Mouse (Mus musculus) heart, embryonic 15.5 days (tissue): ENCODE measurements around the gene Gcnt7. TPM values are rescaled to one million over a fixed set of nuclear protein-coding genes. Genes with fewer than 3 reads are reported as not detected.
A peak's percentile ranks its signal among the peaks of the same experiment; 100 is the strongest.

Source experiments
- ATAC-seq: fragments of 200-750 bp; cut with Nextera tagmentation; replicated peaks from 2 replicates; pipeline ENCODE4 v1.8.0; 2017; ENCODE audit warnings: low read depth, moderate TSS enrichment; ENCODE audit not compliant: insufficient number of reproducible peaks, insufficient read depth, low FRiP score
- H3K27ac ChIP-seq: fragments of 300-500 bp; sonication (generic); 2 replicates; pipeline ENCODE4 v1.5.1; 2015; ENCODE audit warnings: mild to moderate bottlenecking, inconsistent platforms
- H3K27me3 ChIP-seq: fragments of 300-500 bp; sonication (generic); 2 replicates; pipeline ENCODE4 v1.6.1; 2015; ENCODE audit warnings: inconsistent platforms
- H3K36me3 ChIP-seq: fragments of 300-500 bp; sonication (generic); 2 replicates; pipeline ENCODE4 v1.6.1; 2015; ENCODE audit warnings: mild to moderate bottlenecking, inconsistent platforms
- H3K4me1 ChIP-seq: fragments of 300-500 bp; sonication (generic); replicated peaks from 2 replicates; pipeline ENCODE4 v1.6.1; 2015; ENCODE audit warnings: inconsistent platforms
- H3K4me2 ChIP-seq: fragments of 300-500 bp; sonication (generic); 2 replicates; pipeline ENCODE4 v1.6.1; 2015; ENCODE audit warnings: inconsistent platforms, mild to moderate bottlenecking, moderate library complexity
- H3K4me3 ChIP-seq: fragments of 300-500 bp; sonication (generic); 2 replicates; pipeline ENCODE4 v1.5.1; 2015; ENCODE audit warnings: mild to moderate bottlenecking, inconsistent platforms
- H3K9ac ChIP-seq: fragments of 300-500 bp; sonication (generic); 2 replicates; pipeline ENCODE4 v1.6.1; 2015; ENCODE audit warnings: mild to moderate bottlenecking, inconsistent platforms
- H3K9me3 ChIP-seq: fragments of 300-500 bp; sonication (generic); replicated peaks from 2 replicates; pipeline ENCODE4 v1.6.1; 2016; ENCODE audit warnings: inconsistent platforms
- WGBS: fragments of 180-500 bp; shearing (Covaris S2); methylation state at CpG from one replicate; pipeline ENCODE4 v1.1.7; 2015; ENCODE audit warnings: mixed read lengths; 5-methylcytosine and 5-hydroxymethylcytosine counted together
- polyA plus RNA-seq: library from polyadenylated mRNA; unstranded; fragments of >200 nt; fragmentation: Nextera tagmentation; extraction: Ambion mirVana; gene quantifications from 2 replicates; pipeline ENCODE4 v1.2.1, GENCODE M21; 2015

Gcnt7 gene
- polyA plus RNA-seq, 1 experiment from 2014 or later = 0.79 TPM

GRCm38 (mm10) chr2:172477860-172478259 is 19.5 kb upstream of the Gcnt7 start:
- Histone ChIP-seq H3K4me3 (peak overlapping the region; percentile 47), H3K9me3 (no peaks in the 10 kb centered on the region), H3K4me1 (peaks cover 14% of the 10 kb centered on the region), H3K36me3 (no peaks in the 10 kb centered on the region), H3K9ac (peak overlapping the region; percentile 54), H3K4me2 (peak overlapping the region; percentile 63), H3K27me3 (no peaks in the 10 kb centered on the region), H3K27ac (peak overlapping the region; percentile 78)
- WGBS = 3% methylated on average over 2 of the region's 2 CpGs
- ATAC-seq = no peak

- WGBS = 13% methylated on average over 3 of the region's 3 CpGs
- Histone ChIP-seq H3K9me3 (no peaks in the 10 kb centered on the region), H3K9ac (peak overlapping the region; percentile 54), H3K4me2 (peak overlapping the region; percentile 63), H3K27me3 (no peaks in the 10 kb centered on the region), H3K4me3 (peak overlapping the region; percentile 47), H3K36me3 (no peaks in the 10 kb centered on the region), H3K27ac (peak overlapping the region; percentile 78), H3K4me1 (peaks cover 14% of the 10 kb centered on the region)
- ATAC-seq = peak; percentile 77
Measured at GRCm38 (mm10) chr2:172477350-172477749, 19.0 kb upstream of the Gcnt7 start.

GRCm38 (mm10) chr2:172476707-172477260 is 18.4 kb upstream of the Gcnt7 start:
- no peak overlapping the region for H3K4me3 ChIP-seq
- no peaks in the 10 kb centered on the region for H3K36me3 ChIP-seq
- 14% methylated on average over 10 of the region's 10 CpGs for WGBS
- ATAC-seq = 0 out of 2 replicates have a peak, but pooled peaks have one; percentile 20
- H3K27ac ChIP-seq = peak overlapping the region; percentile 27; the same call in 1 of the 2 replicates
- peak overlapping the region; percentile 35 for H3K4me2 ChIP-seq
- H3K27me3 ChIP-seq = no peaks in the 10 kb centered on the region
- H3K9me3 ChIP-seq = no peaks in the 10 kb centered on the region
- no peak overlapping the region for H3K9ac ChIP-seq
- H3K4me1 ChIP-seq = peaks cover 14% of the 10 kb centered on the region

GRCm38 (mm10) chr2:172474970-172475369 is 16.6 kb upstream of the Gcnt7 start:
- 28% methylated on average over 6 of the region's 6 CpGs for WGBS
- ATAC-seq = no peak

GRCm38 (mm10) chr2:172473591-172473990 is 15.2 kb upstream of the Gcnt7 start:
- no peak overlapping the region for H3K9ac ChIP-seq
- H3K27ac ChIP-seq = no peak overlapping the region; the same call in 1 of the 2 replicates
- H3K9me3 ChIP-seq = no peaks in the 10 kb centered on the region
- 47% methylated on average over 8 of the region's 8 CpGs for WGBS
- no peak overlapping the region for H3K4me2 ChIP-seq
- H3K4me1 ChIP-seq = peaks cover 14% of the 10 kb centered on the region
- no peaks in the 10 kb centered on the region for H3K27me3 ChIP-seq
- no peak overlapping the region for H3K4me3 ChIP-seq
- peaks cover 13% of the 10 kb centered on the region for H3K36me3 ChIP-seq
- no peak for ATAC-seq

More at GRCm38 (mm10) chr2:172474970-172475369, 16.6 kb upstream of the Gcnt7 start:
- Histone ChIP-seq H3K4me1 (peaks cover 14% of the 10 kb centered on the region), H3K4me3 (no peak overlapping the region), H3K36me3 (no peaks in the 10 kb centered on the region; the same call in 1 of the 2 replicates), H3K4me2 (no peak overlapping the region), H3K9me3 (no peaks in the 10 kb centered on the region), H3K9ac (no peak overlapping the region), H3K27me3 (no peaks in the 10 kb centered on the region), H3K27ac (no peak overlapping the region)

GRCm38 (mm10) chr2:172472318-172472717 is 13.9 kb upstream of the Gcnt7 start, which contains the start of gene Fam209:
Gene Fam209 (plus strand): TSS chr2:172472520.
- Histone ChIP-seq H3K4me1 (peaks cover 14% of the 10 kb centered on the region), H3K4me2 (no peak within 1 kb of the TSS), H3K9ac (no peak within 1 kb of the TSS), H3K9me3 (no peaks in the 10 kb centered on the region), H3K27ac (no peak within 1 kb of the TSS; the same call in 1 of the 2 replicates), H3K36me3 (peaks cover 26% of the 10 kb centered on the region), H3K4me3 (no peak within 1 kb of the TSS), H3K27me3 (no peaks in the 10 kb centered on the region)
- no peak for ATAC-seq
- 80% methylated on average over 11 of the region's 11 CpGs for WGBS

GRCm38 (mm10) chr2:172468346-172468819 is 10.0 kb upstream of the Gcnt7 start:
- H3K27ac ChIP-seq = no peak overlapping the region
- H3K27me3 ChIP-seq = no peaks in the 10 kb centered on the region
- H3K9me3 ChIP-seq = no peaks in the 10 kb centered on the region
- H3K4me1 ChIP-seq = peaks cover 2% of the 10 kb centered on the region
- WGBS = 76% methylated on average over 11 of the region's 11 CpGs
- H3K36me3 ChIP-seq = peaks cover 56% of the 10 kb centered on the region
- no peak overlapping the region for H3K4me3 ChIP-seq
- ATAC-seq = no peak
- no peak overlapping the region for H3K4me2 ChIP-seq
- no peak overlapping the region for H3K9ac ChIP-seq

- Histone ChIP-seq H3K9me3 (no peaks in the 10 kb centered on the region), H3K36me3 (peaks cover 59% of the 10 kb centered on the region), H3K4me3 (no peak overlapping the region), H3K27me3 (no peaks in the 10 kb centered on the region), H3K9ac (no peak overlapping the region), H3K4me1 (no peaks in the 10 kb centered on the region), H3K27ac (no peak overlapping the region), H3K4me2 (no peak overlapping the region)
- ATAC-seq = no peak
- 86% methylated on average over 5 of the region's 5 CpGs for WGBS
Measured at GRCm38 (mm10) chr2:172467206-172467605, 8.8 kb upstream of the Gcnt7 start.

GRCm38 (mm10) chr2:172466427-172467132 is 8.2 kb upstream of the Gcnt7 start:
- Histone ChIP-seq H3K27me3 (no peaks in the 10 kb centered on the region), H3K27ac (no peak overlapping the region), H3K4me2 (no peak overlapping the region), H3K9me3 (no peaks in the 10 kb centered on the region), H3K4me3 (no peak overlapping the region), H3K36me3 (peaks cover 59% of the 10 kb centered on the region), H3K4me1 (no peaks in the 10 kb centered on the region), H3K9ac (no peak overlapping the region)
- no peak for ATAC-seq
- 87% methylated on average over 11 of the region's 11 CpGs for WGBS

GRCm38 (mm10) chr2:172462813-172463212 is 4.4 kb upstream of the Gcnt7 start:
- Histone ChIP-seq H3K9me3 (no peaks in the 10 kb centered on the region), H3K4me1 (peaks cover 2% of the 10 kb centered on the region; the same call in 1 of the 2 replicates), H3K9ac (no peak overlapping the region), H3K4me2 (no peak overlapping the region), H3K4me3 (no peak overlapping the region), H3K36me3 (peaks cover 38% of the 10 kb centered on the region), H3K27me3 (no peaks in the 10 kb centered on the region), H3K27ac (no peak overlapping the region)
- WGBS = 89% methylated on average over 4 of the region's 4 CpGs
- no peak for ATAC-seq

- H3K36me3 ChIP-seq = peaks cover 19% of the 10 kb centered on the region
Measured at GRCm38 (mm10) chr2:172460647-172461046, 2.3 kb upstream of the Gcnt7 start.

More at GRCm38 (mm10) chr2:172460647-172461046, 2.3 kb upstream of the Gcnt7 start:
- no peak overlapping the region for H3K4me2 ChIP-seq
- no peak for ATAC-seq
- WGBS = 50% methylated on average over 2 of the region's 2 CpGs
- H3K27ac ChIP-seq = no peak overlapping the region
- peaks cover 2% of the 10 kb centered on the region; the same call in 1 of the 2 replicates for H3K4me1 ChIP-seq
- no peak overlapping the region for H3K9ac ChIP-seq
- H3K27me3 ChIP-seq = no peaks in the 10 kb centered on the region
- no peaks in the 10 kb centered on the region for H3K9me3 ChIP-seq
- H3K4me3 ChIP-seq = no peak overlapping the region
